Mouse (Mus musculus) kidney, adult 2 months (tissue): ENCODE measurements around the gene Zc3h10.

ENCODE experiments used
- CTCF ChIP-seq: fragments of 200-500 bp; conservative IDR thresholded peaks from 2 replicates; pipeline ENCODE4 v1.5.1; 2011; ENCODE audit warnings: low read depth, mild to moderate bottlenecking, control low read depth, low read length, moderate library complexity, mixed read lengths; ENCODE audit not compliant: insufficient read depth, insufficient read length
- POLR2A ChIP-seq: fragments of 200-500 bp; IDR thresholded peaks from one replicate; pipeline ENCODE4 v1.6.1; 2011; ENCODE audit warnings: low read depth, low read length, control low read depth

GRCm38 (mm10) chr10:128579731-128580130, 32.2 kb upstream of the Zc3h10 start:
- no peak for TF ChIP-seq POLR2A
- TF ChIP-seq CTCF = no peak
